Mouse (Mus musculus): Measurements from ENCODE around the gene Eif2d. TPM values are rescaled to one million over a fixed set of nuclear protein-coding genes. Genes with fewer than 3 reads are reported as not detected.

The Eif2d gene
- polyA plus RNA-seq, 1 experiment from 2014 or later: 56.0 TPM

DNA sequence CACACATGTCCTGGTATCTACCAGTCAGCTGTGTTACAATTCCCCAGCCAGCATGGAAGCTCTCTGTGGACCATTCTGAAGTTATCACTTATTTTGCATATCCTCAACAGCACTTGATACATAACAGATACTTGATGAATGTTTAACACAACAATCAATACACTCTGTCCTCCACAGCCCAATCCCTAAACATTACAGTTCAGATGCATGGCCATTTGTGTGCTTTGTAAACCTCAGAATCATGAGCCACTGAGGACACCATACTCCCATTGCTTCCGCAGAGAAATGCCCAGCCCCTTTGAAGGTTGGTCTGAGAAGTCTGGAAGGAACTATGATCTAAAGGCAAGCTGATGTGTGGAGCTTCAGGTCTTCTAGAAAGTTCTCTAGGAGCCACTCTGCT, 58.7 kb downstream of the Eif2d start:
- 89% methylated on average over 1 of the region's 1 CpGs for WGBS
- no peaks in the 10 kb centered on the region for H3K9me3 ChIP-seq
- no peaks in the 10 kb centered on the region for H3K27me3 ChIP-seq
- ATAC-seq (ENCODE audit: low FRiP score): no peak
- H3K4me1 ChIP-seq: no peaks in the 10 kb centered on the region
- no peaks in the 10 kb centered on the region for H3K36me3 ChIP-seq (replicated peaks)
- H3K4me3 ChIP-seq (replicated peaks): no peak overlapping the region
- H3K27ac ChIP-seq: no peak overlapping the region
- H3K4me2 ChIP-seq: no peak overlapping the region
- no peak overlapping the region for H3K9ac ChIP-seq

DNA sequence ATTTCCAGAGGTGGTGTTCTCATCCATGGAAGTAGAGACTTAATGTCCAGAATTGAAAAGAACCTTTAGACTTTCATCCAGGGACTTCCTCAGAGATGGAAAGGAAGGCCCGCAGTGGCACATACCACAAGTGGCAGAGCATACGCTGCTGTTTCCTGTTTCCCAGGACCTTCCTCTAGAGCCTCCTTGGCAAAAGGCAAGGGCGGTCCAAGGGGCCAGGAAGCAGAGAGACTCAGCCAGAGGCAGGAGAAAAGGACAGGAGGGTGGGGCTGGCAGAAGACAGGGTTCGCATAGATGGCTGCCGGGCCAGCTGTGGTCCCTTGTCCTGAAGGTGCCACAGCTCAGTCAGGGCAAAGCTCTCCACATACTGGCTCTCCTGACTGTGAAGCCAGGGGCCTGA, 60.0 kb downstream of the Eif2d start:
- 84% methylated on average over 5 of the region's 5 CpGs for WGBS
- no peak for ATAC-seq (ENCODE audit: low FRiP score)
- no peak overlapping the region for H3K27ac ChIP-seq
- H3K4me1 ChIP-seq: no peaks in the 10 kb centered on the region
- H3K9ac ChIP-seq: no peak overlapping the region
- H3K4me3 ChIP-seq (replicated peaks): no peak overlapping the region
- H3K4me2 ChIP-seq: no peak overlapping the region
- no peaks in the 10 kb centered on the region for H3K27me3 ChIP-seq
- H3K36me3 ChIP-seq (replicated peaks): no peaks in the 10 kb centered on the region
- H3K9me3 ChIP-seq: no peaks in the 10 kb centered on the region

DNA sequence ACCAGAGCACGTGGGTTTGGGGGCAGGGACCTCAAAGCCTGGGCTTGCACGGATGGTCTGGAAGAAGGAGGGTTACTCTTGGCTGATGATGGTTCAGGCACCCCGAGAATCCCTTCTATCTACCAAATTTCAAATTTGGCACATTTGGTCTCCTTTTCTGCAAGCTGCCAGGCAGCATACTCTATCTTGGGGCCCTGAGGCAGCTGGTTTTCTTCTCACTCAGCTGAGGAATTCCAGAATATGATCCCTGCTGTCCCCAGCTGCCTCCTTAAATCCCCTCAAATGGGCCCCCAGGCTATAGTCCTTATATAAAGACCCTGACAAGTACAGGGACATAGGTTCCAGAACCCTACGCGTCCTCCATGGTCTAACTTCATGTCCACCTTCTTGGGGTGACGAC, 60.4 kb downstream of the Eif2d start:
- Histone ChIP-seq H3K4me2 (no peak overlapping the region), H3K4me1 (no peaks in the 10 kb centered on the region), H3K36me3 (replicated peaks) (no peaks in the 10 kb centered on the region), H3K9me3 (no peaks in the 10 kb centered on the region), H3K4me3 (replicated peaks) (no peak overlapping the region), H3K27ac (no peak overlapping the region), H3K9ac (no peak overlapping the region), H3K27me3 (no peaks in the 10 kb centered on the region)
- 87% methylated on average over 6 of the region's 6 CpGs for WGBS
- ATAC-seq (ENCODE audit: low FRiP score): no peak

DNA sequence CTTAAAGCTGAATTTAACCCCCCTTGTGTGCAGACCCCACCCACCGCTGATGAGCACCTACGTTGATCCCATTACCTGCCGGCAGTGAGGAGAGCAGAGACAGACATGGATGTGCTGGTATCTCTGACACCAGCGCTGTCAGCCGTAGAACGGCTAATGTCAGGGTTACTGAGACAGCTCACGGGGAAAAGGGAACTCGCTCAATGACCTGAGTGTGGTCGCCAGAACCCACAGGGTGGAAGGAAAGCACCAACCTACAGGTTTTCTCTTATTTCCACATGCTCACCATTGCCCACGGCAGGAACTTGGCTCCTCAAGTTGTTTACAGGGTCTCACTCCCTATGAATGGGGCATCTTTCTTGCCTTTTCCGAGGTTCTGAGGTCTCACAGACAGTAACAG, 66.0 kb downstream of the Eif2d start:
- H3K4me1 ChIP-seq: no peaks in the 10 kb centered on the region
- H3K36me3 ChIP-seq (replicated peaks): no peaks in the 10 kb centered on the region
- H3K4me3 ChIP-seq (replicated peaks): no peak overlapping the region
- no peak overlapping the region for H3K9ac ChIP-seq
- WGBS: 88% methylated on average over 11 of the region's 11 CpGs
- no peaks in the 10 kb centered on the region for H3K27me3 ChIP-seq
- H3K27ac ChIP-seq: no peak overlapping the region
- H3K4me2 ChIP-seq: no peak overlapping the region
- no peaks in the 10 kb centered on the region for H3K9me3 ChIP-seq
- ATAC-seq (ENCODE audit: low FRiP score): no peak

DNA sequence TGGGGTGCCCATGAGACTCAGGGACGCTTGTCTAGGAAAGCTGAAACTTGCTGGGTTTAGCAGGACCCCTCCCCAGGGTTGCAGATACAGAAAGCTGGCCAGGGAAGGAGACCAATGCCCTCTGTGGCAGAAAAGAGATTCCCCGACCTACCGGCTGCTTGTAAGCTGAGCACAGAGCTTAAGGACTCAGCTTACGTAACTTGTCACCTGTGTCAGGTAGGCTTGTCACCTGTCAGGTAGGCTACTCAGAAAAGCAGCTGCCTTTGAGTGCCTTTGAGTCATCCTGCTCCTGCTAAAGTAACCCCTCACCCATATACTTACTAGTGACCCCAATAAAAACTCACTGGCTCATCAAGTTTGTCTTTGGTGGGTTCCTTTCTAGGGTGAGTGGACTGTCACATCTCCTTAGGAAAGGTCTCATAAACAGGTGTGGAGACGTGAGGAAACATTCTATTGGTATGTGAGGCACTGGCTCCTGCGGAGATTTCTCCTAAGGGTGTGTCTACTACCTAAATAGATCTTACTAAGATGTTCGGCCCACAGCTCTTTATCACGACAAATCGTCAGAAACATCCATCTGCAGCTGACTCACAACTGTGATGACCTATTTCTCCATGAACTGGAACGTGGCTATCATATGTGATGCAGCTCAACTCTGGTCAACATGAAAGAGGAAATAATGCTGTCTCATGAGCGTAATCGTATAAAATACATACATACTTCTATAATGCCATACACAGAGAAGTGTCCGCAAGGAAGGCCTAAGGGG, 69.0 kb downstream of the Eif2d start:
- ATAC-seq (ENCODE audit: low FRiP score): no peak
- H3K9me3 ChIP-seq: no peaks in the 10 kb centered on the region
- no peaks in the 10 kb centered on the region for H3K27me3 ChIP-seq
- H3K9ac ChIP-seq: no peak overlapping the region
- H3K4me2 ChIP-seq: no peak overlapping the region
- no peak overlapping the region for H3K4me3 ChIP-seq (replicated peaks)
- no peaks in the 10 kb centered on the region for H3K36me3 ChIP-seq (replicated peaks)
- H3K27ac ChIP-seq: no peak overlapping the region
- H3K4me1 ChIP-seq: no peaks in the 10 kb centered on the region
- 89% methylated on average over 13 of the region's 13 CpGs for WGBS

DNA sequence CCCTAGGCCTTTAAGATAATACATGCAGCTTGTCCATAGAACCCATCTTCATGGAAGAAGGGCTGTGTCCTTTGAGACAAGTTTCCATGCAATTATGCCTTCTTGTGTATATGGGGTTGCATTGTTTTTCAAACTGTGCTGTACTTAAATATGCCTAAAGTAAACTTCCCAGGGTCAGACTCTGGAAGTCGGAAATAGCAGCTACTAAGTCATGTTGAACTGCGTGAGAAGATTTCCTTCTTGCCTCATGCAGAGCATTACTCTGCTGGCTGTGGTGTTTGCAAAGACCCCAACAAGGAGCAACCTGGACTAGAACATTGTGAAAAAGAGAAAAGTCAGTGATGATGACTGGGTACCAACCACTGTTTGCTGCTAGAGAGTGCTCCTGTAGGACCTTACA, 70.4 kb downstream of the Eif2d start:
- H3K27ac ChIP-seq: no peak overlapping the region
- H3K9me3 ChIP-seq: no peaks in the 10 kb centered on the region
- WGBS: 92% methylated on average over 2 of the region's 2 CpGs
- no peaks in the 10 kb centered on the region for H3K4me1 ChIP-seq
- H3K9ac ChIP-seq: no peak overlapping the region
- H3K4me2 ChIP-seq: no peak overlapping the region
- H3K36me3 ChIP-seq (replicated peaks): no peaks in the 10 kb centered on the region
- no peaks in the 10 kb centered on the region for H3K27me3 ChIP-seq
- no peak for ATAC-seq (ENCODE audit: low FRiP score)
- H3K4me3 ChIP-seq (replicated peaks): no peak overlapping the region

DNA sequence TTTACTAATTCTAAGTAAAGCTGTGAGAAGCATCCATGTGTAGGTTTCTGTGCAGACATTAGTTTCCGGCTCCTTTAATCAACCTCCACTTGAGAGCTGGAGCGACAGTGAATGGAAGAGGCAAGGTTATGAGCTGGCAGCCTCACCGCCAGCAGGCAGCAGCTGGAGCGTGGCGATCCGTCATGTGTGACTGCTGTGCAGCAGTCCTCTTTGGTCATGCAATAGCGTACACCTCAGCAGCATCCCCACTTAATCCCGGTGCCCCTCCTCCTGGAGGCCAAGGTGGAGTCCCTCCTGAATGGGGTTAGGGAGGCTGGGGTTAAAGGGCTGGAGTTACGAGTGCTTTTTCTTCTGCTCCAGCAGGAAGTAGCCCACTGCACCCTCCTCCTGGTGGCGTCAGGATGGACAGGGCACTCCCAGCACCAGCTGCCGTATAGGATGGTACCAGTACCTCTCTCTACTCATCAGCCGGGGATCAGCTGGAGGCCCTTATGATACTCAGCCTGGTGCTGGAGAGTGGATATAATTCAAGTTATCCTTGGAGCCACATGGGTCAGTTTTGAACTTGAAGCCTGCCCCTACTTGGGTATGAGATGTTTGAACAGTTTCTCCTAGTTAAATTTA, 72.0 kb downstream of the Eif2d start:
- H3K27ac ChIP-seq: no peak overlapping the region
- H3K36me3 ChIP-seq (replicated peaks): no peaks in the 10 kb centered on the region
- H3K27me3 ChIP-seq: no peaks in the 10 kb centered on the region
- H3K4me2 ChIP-seq: no peak overlapping the region
- 62% methylated on average over 12 of the region's 12 CpGs for WGBS
- H3K4me1 ChIP-seq: no peaks in the 10 kb centered on the region
- H3K9ac ChIP-seq: no peak overlapping the region
- no peak overlapping the region for H3K4me3 ChIP-seq (replicated peaks)
- ATAC-seq (ENCODE audit: low FRiP score): no peak
- no peaks in the 10 kb centered on the region for H3K9me3 ChIP-seq

DNA sequence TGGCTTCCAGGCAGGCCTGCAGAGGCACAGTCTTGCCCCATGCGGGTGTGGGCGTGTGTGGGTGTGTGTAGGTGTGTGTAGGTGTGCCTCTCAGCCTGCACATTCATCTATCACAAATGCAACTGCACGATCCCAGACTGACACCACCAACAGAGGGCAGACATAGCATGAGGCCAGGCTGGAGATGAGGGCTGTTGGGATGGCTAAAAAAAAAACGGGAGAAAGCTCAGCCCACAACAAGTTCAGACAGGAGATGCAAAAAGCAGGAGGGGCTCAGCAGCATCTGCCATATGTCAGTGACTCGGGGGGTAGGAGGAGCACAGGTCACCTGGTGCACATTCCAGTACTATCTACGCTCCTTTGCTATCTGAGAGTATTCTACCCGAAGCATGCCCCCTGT, 75.2 kb downstream of the Eif2d start:
- Histone ChIP-seq H3K27ac (no peak overlapping the region), H3K4me3 (replicated peaks) (no peak overlapping the region), H3K4me1 (no peaks in the 10 kb centered on the region), H3K36me3 (replicated peaks) (no peaks in the 10 kb centered on the region), H3K9ac (no peak overlapping the region), H3K27me3 (no peaks in the 10 kb centered on the region), H3K9me3 (no peaks in the 10 kb centered on the region), H3K4me2 (no peak overlapping the region)
- WGBS: 67% methylated on average over 7 of the region's 7 CpGs
- ATAC-seq (ENCODE audit: low FRiP score): no peak

DNA sequence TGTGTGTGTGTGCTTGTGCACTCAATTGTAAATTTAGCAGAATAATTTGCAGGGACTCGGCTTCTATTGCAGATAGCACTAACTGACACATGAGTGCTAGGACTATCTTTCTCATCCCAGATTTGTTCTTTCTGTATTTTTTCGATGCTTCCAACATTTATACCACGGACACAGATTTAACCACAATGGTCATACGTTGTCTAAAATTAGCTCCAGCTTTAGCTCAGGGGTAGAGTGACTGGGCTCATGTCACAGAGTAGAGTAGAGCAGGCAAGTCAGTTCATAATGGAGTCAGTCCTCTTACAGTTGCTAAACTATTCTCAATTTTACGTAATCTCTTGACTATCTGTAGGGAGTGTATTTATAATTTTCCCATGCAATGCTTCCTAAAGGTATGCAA, 75.7 kb downstream of the Eif2d start:
- H3K27me3 ChIP-seq: no peaks in the 10 kb centered on the region
- 86% methylated on average over 5 of the region's 5 CpGs for WGBS
- H3K27ac ChIP-seq: no peak overlapping the region
- no peak overlapping the region for H3K4me3 ChIP-seq (replicated peaks)
- no peaks in the 10 kb centered on the region for H3K36me3 ChIP-seq (replicated peaks)
- ATAC-seq (ENCODE audit: low FRiP score): no peak
- H3K9me3 ChIP-seq: no peaks in the 10 kb centered on the region
- no peaks in the 10 kb centered on the region for H3K4me1 ChIP-seq
- no peak overlapping the region for H3K4me2 ChIP-seq
- no peak overlapping the region for H3K9ac ChIP-seq

DNA sequence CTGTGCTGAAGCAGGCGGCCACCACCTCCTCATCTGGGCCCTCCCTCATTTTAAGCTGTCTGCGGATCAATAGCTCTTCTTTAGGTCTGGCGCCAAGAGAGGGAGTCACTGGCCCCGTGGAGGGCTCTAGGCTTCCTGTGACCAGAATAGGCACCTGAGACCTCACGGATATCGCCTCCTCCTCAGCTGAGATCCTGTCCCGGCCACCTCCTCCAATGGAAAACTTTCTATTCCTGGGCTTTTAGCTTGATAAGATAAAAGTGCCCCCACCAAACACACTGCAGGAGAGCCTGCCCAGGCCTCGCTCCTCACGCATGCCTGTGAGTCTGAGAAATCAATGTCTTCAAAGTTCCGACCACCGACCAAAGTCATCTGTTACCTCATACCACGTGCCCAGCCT, 80.5 kb downstream of the Eif2d start:
- no peak overlapping the region for H3K4me3 ChIP-seq (replicated peaks)
- no peak for ATAC-seq (ENCODE audit: low FRiP score)
- no peaks in the 10 kb centered on the region for H3K4me1 ChIP-seq
- no peak overlapping the region for H3K4me2 ChIP-seq
- no peaks in the 10 kb centered on the region for H3K9me3 ChIP-seq
- H3K27ac ChIP-seq: no peak overlapping the region
- no peaks in the 10 kb centered on the region; the same call in 1 of the 2 replicates for H3K27me3 ChIP-seq
- H3K9ac ChIP-seq: no peak overlapping the region
- 67% methylated on average over 12 of the region's 12 CpGs for WGBS
- H3K36me3 ChIP-seq (replicated peaks): no peaks in the 10 kb centered on the region

DNA sequence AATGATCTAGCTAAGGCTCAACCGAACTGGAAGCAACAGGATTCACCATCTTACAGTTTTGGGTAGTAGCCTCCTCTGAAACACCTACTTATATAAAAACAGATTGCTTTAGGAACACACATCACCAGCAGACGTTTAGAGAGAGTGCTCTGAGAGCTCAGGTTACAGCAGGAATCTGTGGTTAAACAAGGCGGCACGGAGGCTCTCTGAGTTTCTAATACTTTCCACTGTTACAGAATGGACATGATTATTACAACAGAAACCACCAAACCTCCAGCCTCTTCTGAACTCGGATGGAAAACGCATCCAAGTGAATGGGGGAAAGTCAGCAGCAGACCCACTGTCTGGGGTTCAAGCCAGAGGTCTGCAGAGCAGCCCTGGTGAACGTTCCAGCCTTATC, 83.1 kb downstream of the Eif2d start:
- H3K27me3 ChIP-seq: peaks cover under 1% of the 10 kb centered on the region
- 0 out of 2 replicates have a peak, but pooled peaks cover 8% of the 10 kb centered on the region for H3K4me1 ChIP-seq
- H3K4me3 ChIP-seq (replicated peaks): no peak overlapping the region
- no peaks in the 10 kb centered on the region for H3K9me3 ChIP-seq
- no peaks in the 10 kb centered on the region for H3K36me3 ChIP-seq (replicated peaks)
- no peak overlapping the region for H3K9ac ChIP-seq
- ATAC-seq (ENCODE audit: low FRiP score): no peak
- no peak overlapping the region for H3K27ac ChIP-seq
- WGBS: 78% methylated on average over 7 of the region's 7 CpGs
- H3K4me2 ChIP-seq: no peak overlapping the region

All from forebrain, embryonic 12.5 days (tissue).